Mouse (Mus musculus) testis, adult 2 months (tissue): ENCODE results near the gene Sppl2c.
A peak's percentile ranks its signal among the peaks of the same experiment; 100 is the strongest.

Experiments
- CTCF ChIP-seq: fragments of 200-500 bp; IDR thresholded peaks from 2 replicates; pipeline ENCODE4 v1.5.1; 2012; ENCODE audit warnings: low read depth, mild to moderate bottlenecking, inconsistent platforms, low read length, moderate library complexity; ENCODE audit not compliant: control insufficient read depth, insufficient read depth, insufficient replicate concordance
- POLR2A ChIP-seq: fragments of 200-500 bp; IDR thresholded peaks from 2 replicates; pipeline ENCODE4 v1.6.1; 2012; ENCODE audit warnings: low read depth, mild to moderate bottlenecking, inconsistent platforms, low read length, moderate library complexity; ENCODE audit not compliant: control insufficient read depth

DNA sequence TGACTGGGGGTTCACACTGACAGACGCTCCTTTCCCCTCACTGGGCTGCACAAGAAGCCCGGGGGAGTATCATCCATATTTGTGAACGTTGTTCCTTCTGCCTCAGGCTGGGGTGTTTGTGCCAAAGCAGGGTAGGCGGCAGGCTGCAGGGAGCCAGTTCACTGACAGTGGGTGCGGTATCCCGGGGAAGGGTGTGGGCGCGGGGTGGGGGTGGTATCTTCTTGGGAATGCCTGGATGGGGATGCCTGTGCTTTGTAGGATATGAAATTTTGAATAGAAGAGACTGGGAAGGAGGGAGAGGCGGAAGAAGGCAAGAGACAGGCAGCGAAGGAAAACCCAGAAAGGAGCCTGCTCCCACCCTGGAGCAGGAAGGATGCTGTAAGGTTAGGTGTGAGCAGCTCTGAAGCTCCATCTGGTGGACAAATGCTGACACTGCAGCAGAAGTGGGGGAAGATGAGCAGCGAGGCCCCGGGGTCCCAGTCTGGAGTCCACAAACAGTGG lies 14.8 kb upstream of the Sppl2c start:
- TF ChIP-seq POLR2A = no peak
- peak; percentile 93 for TF ChIP-seq CTCF
